Mouse (Mus musculus): ENCODE data around the gene Fam118b.

- TF ChIP-seq CTCF (IDR thresholded peaks at IDR 0.05) (peak; percentile 30), POLR2A (IDR thresholded peaks at IDR 0.05; ENCODE audit: insufficient read depth, low read depth, low read length) (no peak), EP300 (IDR thresholded peaks at IDR 0.05; ENCODE audit: insufficient read depth, low read depth, low read length) (no peak)
Observed at GRCm38 (mm10) chr9:35239734-35240133, 27.9 kb downstream of the Fam118b start.
